Mouse (Mus musculus) cerebellum, adult 2 months (tissue): ENCODE results near the gene Rcn2. TPM values are rescaled to one million over a fixed set of nuclear protein-coding genes. Genes with fewer than 3 reads are reported as not detected.
A peak's percentile ranks its signal among the peaks of the same experiment; 100 is the strongest.

ENCODE experiments used
- DNase-seq, 2 experiments: peaks; one replicate each; pipeline ENCODE4 v3.0.0; 2021
- H3K27ac ChIP-seq: fragments of 200-500 bp; 2 replicates; pipeline ENCODE4 v1.5.1; 2012; ENCODE audit warnings: low read length, control low read depth, inconsistent platforms; ENCODE audit not compliant: insufficient read depth
- H3K27me3 ChIP-seq: fragments of 200-500 bp; 2 replicates; pipeline ENCODE4 v1.6.1; 2012; ENCODE audit warnings: inconsistent platforms, mild to moderate bottlenecking, low read length, moderate library complexity; ENCODE audit not compliant: control insufficient read depth, insufficient read depth
- H3K4me1 ChIP-seq: fragments of 200-500 bp; 2 replicates; pipeline ENCODE4 v1.6.1; 2011; ENCODE audit warnings: low read length; ENCODE audit not compliant: control insufficient read depth, insufficient read depth
- H3K4me3 ChIP-seq: fragments of 200-500 bp; replicated peaks from 2 replicates; pipeline ENCODE3; 2011; ENCODE audit warnings: mild to moderate bottlenecking, low read depth, low read length, control low read depth; ENCODE audit not compliant: insufficient read depth
- CTCF ChIP-seq: fragments of 200-500 bp; IDR thresholded peaks from 2 replicates; pipeline ENCODE4 v1.5.1; 2011; ENCODE audit warnings: low read depth, mild to moderate bottlenecking, control low read depth, low read length, moderate library complexity, borderline replicate concordance; ENCODE audit not compliant: insufficient read depth
- POLR2A ChIP-seq: fragments of 200-500 bp; IDR thresholded peaks from 2 replicates; pipeline ENCODE4 v1.6.1; 2011; ENCODE audit warnings: low read length, control low read depth, borderline replicate concordance; ENCODE audit not compliant: insufficient read depth
- WGBS: fragments of 180-500 bp; shearing (Covaris S2); methylation state at CpG from one replicate; pipeline ENCODE4 v1.1.7; 2018; 5-methylcytosine and 5-hydroxymethylcytosine counted together
- polyA plus RNA-seq: library from polyadenylated mRNA; depleted of rRNA; stranded (reverse); fragments of >200 nt; gene quantifications from 2 replicates; pipeline ENCODE4 v1.2.3, GENCODE M21; 2012

The Rcn2 gene
- polyA plus RNA-seq, 1 experiment = 151 TPM

GRCm38 (mm10) chr9:56075901-56076620, 34.4 kb downstream of the Rcn2 start:
- Histone ChIP-seq H3K4me3 (no peak overlapping the region), H3K27me3 (no peaks in the 10 kb centered on the region), H3K4me1 (no peaks in the 10 kb centered on the region), H3K27ac (no peak overlapping the region)
- 54% methylated on average over 7 of the region's 7 CpGs for WGBS
- no peak for DNase-seq
- no peak for TF ChIP-seq CTCF
- no peak for TF ChIP-seq POLR2A

GRCm38 (mm10) chr9:56079587-56079986, 37.9 kb downstream of the Rcn2 start:
- Histone ChIP-seq H3K27me3 (no peaks in the 10 kb centered on the region), H3K27ac (no peak overlapping the region), H3K4me1 (no peaks in the 10 kb centered on the region), H3K4me3 (no peak overlapping the region)
- WGBS = 84% methylated on average over 5 of the region's 5 CpGs
- DNase-seq = no peak
- TF ChIP-seq POLR2A (no peak), CTCF (no peak)

DNA sequence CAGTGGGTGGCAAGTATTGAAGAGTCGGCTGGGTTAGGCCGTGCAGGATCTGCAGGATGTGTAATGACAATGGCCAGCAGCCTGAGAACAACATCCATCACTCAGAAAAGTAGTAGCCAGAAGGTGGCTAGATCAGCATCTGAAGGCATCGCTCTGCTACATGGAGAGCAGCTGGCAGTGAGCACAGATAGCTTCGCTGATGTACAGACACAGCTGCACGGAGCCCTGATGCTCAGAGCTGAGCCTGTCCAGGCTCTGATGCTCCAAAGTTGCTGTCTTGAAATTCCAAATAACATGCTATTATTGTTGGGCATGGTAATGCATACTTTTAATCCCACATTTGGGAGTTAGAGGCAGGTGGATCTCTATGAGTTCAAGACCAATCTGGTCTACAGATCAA, 44.9 kb downstream of the Rcn2 start:
- 89% methylated on average over 5 of the region's 5 CpGs for WGBS
- TF ChIP-seq POLR2A = no peak
- no peak for TF ChIP-seq CTCF
- Histone ChIP-seq H3K4me3 (no peak overlapping the region), H3K4me1 (peaks cover 9% of the 10 kb centered on the region), H3K27me3 (no peaks in the 10 kb centered on the region), H3K27ac (no peak overlapping the region)
- no peak for DNase-seq

GRCm38 (mm10) chr9:56089778-56090520, 48.3 kb downstream of the Rcn2 start, which contains the start of gene Pstpip1:
TSS of gene Pstpip1 (plus strand) at chr9:56089962.
- 17% methylated on average over 22 of the region's 22 CpGs for WGBS
- H3K4me1 ChIP-seq = peaks cover 9% of the 10 kb centered on the region
- no peak within 1 kb of the TSS for H3K27ac ChIP-seq
- H3K4me3 ChIP-seq = peak within 1 kb of the TSS; percentile 4
- TF ChIP-seq CTCF = no peak
- TF ChIP-seq POLR2A = no peak
- no peaks in the 10 kb centered on the region for H3K27me3 ChIP-seq
- DNase-seq = peak; percentile 46 to 51

GRCm38 (mm10) chr9:56090546-56091225, 49.0 kb downstream of the Rcn2 start:
- no peaks in the 10 kb centered on the region for H3K27me3 ChIP-seq
- no peak overlapping the region for H3K27ac ChIP-seq
- H3K4me1 ChIP-seq = peaks cover 9% of the 10 kb centered on the region
- 76% methylated on average over 5 of the region's 5 CpGs for WGBS
- H3K4me3 ChIP-seq = no peak overlapping the region
- DNase-seq = no peak
- TF ChIP-seq POLR2A = no peak
- TF ChIP-seq CTCF = no peak

DNA sequence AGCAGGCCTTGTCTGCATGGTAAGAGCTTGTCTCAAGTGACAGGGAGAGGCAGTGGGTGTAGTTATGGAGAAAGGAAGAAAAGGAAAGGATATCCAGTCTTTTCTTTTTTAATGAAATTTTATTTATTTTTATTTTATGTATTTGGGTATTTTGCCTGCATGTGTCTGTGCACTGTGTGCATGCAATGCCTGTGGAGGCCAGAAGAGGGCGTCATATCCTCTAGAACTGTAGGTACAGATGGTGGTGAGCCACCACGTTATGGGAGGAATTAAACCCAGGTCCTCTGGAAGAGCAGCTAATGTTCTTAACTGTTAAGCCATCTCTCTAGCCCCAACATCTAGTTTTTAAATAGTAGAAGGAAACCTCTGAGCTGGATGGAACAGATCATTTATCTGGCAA, 50.5 kb downstream of the Rcn2 start:
- no peak for TF ChIP-seq CTCF
- peaks cover 9% of the 10 kb centered on the region for H3K4me1 ChIP-seq
- 48% methylated on average over 2 of the region's 2 CpGs for WGBS
- no peak overlapping the region for H3K27ac ChIP-seq
- H3K4me3 ChIP-seq = no peak overlapping the region
- H3K27me3 ChIP-seq = no peaks in the 10 kb centered on the region
- DNase-seq = no peak

GRCm38 (mm10) chr9:56097584-56098298, 56.1 kb downstream of the Rcn2 start:
- Histone ChIP-seq H3K4me3 (no peak overlapping the region), H3K27me3 (no peaks in the 10 kb centered on the region), H3K4me1 (no peaks in the 10 kb centered on the region), H3K27ac (no peak overlapping the region)
- 91% methylated on average over 4 of the region's 4 CpGs for WGBS
- no peak for DNase-seq
- TF ChIP-seq CTCF (no peak), POLR2A (no peak)
